Mouse (Mus musculus) embryonic facial prominence, embryonic 10.5 days (tissue): ENCODE results near the gene Tead2. TPM values are rescaled to one million over a fixed set of nuclear protein-coding genes. Genes with fewer than 3 reads are reported as not detected.

ENCODE experiments used
- DNase-seq: peaks from one replicate; pipeline ENCODE4 v3.0.0-alpha.2; 2017; ENCODE audit warnings: low spot score
- H3K27ac ChIP-seq: fragments of 300-500 bp; sonication (generic); replicated peaks from 2 replicates; pipeline ENCODE4 v1.5.1; 2016; ENCODE audit warnings: mild to moderate bottlenecking
- H3K27me3 ChIP-seq: fragments of 300-500 bp; sonication (generic); replicated peaks from 2 replicates; pipeline ENCODE4 v1.6.1; 2016; ENCODE audit warnings: low read depth, mild to moderate bottlenecking; ENCODE audit not compliant: poor library complexity, severe bottlenecking
- H3K36me3 ChIP-seq: fragments of 300-500 bp; sonication (generic); replicated peaks from 2 replicates; pipeline ENCODE4 v1.6.1; 2016; ENCODE audit warnings: mild to moderate bottlenecking, moderate library complexity
- H3K4me1 ChIP-seq: fragments of 300-500 bp; sonication (generic); 2 replicates; pipeline ENCODE4 v1.6.1; 2016
- H3K4me3 ChIP-seq: fragments of 300-500 bp; sonication (generic); 2 replicates; pipeline ENCODE4 v1.5.1; 2016; ENCODE audit warnings: mild to moderate bottlenecking, moderate library complexity
- H3K9me3 ChIP-seq: fragments of 300-500 bp; sonication (generic); 2 replicates; pipeline ENCODE4 v1.6.1; 2016; ENCODE audit warnings: mild to moderate bottlenecking
- WGBS: fragments of 180-500 bp; shearing (Covaris S2); methylation state at CpG from one replicate; pipeline ENCODE4 v1.1.7; 2016; 5-methylcytosine and 5-hydroxymethylcytosine counted together
- polyA plus RNA-seq: library from polyadenylated mRNA; unstranded; fragments of >200 nt; fragmentation: Nextera tagmentation; extraction: Ambion mirVana; gene quantifications from 2 replicates; pipeline ENCODE4 v1.2.1, GENCODE M21; 2016

Gene Tead2
- polyA plus RNA-seq, 1 experiment from 2014 or later = 394 TPM

DNA sequence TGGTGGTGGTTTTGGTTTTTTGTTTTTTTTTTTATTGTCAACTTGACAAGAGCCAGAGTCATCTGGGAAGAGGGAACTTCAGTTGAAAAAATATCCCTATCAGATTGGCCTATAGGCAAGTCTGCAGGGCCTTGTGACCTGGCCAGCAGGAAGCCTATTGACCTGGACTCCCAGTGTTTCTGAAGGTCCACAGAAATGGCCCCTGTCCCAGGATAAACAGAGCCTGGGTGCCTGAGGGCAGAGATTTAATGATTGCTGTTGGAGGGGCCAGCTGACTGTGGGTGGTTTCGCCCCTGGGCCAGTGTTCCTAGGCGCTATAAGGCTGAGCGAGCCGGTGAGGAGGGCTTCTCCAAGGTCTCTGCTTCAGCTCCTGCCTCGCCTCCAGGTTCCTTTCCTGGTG lies 1.8 kb upstream of the Tead2 start:
- Histone ChIP-seq H3K36me3 (peaks cover 20% of the 10 kb centered on the region), H3K27me3 (peaks cover 53% of the 10 kb centered on the region), H3K27ac (no peak overlapping the region), H3K9me3 (no peaks in the 10 kb centered on the region), H3K4me1 (peaks cover 48% of the 10 kb centered on the region), H3K4me3 (peak overlapping the region; percentile 5; the same call in 1 of the 2 replicates)
- DNase-seq = no peak
- 43% methylated on average over 5 of the region's 5 CpGs for WGBS

DNA sequence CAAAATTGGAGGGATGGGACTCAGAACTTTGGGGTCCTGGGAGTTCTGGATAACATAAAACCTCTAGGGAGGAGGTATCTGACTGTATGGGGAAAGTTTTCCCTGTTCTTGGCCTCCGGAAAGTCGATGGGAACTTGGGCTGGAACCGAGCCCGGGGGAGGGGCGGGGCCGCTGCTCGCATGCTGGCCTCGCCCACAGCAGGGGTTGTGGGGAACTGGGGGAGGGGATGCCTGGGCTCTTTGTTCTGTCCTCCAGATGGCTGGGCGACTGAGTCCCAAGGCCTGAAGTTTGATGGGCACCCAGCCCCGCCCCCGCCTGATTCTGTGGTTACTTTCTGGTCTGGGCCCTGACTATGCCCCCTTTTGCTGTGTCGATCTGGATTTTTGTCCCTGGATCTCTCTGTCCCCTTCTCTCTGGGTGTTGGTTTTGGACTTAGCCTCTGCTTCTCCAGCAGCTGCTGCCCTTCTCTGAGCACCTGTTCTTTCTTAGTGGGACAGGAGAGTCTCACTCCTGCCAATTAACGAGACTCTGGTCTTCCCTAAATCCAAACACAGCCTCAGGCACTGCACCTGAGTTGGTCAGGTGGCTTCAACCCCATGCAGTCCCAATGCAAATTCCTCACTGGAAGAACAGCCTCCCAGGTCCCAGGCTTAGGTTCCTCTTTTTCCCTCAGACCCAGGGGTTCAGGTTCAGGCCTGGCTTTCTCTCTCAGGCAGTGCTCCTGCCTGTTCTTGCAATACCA lies 1.1 kb downstream of the Tead2 start:
- Histone ChIP-seq H3K27ac (peak overlapping the region; percentile 99), H3K4me1 (peaks cover 59% of the 10 kb centered on the region), H3K27me3 (peaks cover 24% of the 10 kb centered on the region), H3K36me3 (peaks cover 49% of the 10 kb centered on the region), H3K9me3 (no peaks in the 10 kb centered on the region), H3K4me3 (peak overlapping the region; percentile 84)
- peak; percentile 96 for DNase-seq
- WGBS = under 1% methylated on average over 13 of the region's 13 CpGs

GRCm38 (mm10) chr7:45221680-45222079 lies 6.1 kb downstream of the Tead2 start:
- no peaks in the 10 kb centered on the region for H3K9me3 ChIP-seq
- H3K27me3 ChIP-seq = no peaks in the 10 kb centered on the region
- H3K27ac ChIP-seq = no peak overlapping the region
- no peak overlapping the region for H3K4me3 ChIP-seq
- H3K36me3 ChIP-seq = peaks cover 99% of the 10 kb centered on the region
- no peak for DNase-seq
- 89% methylated on average over 2 of the region's 2 CpGs for WGBS
- peaks cover 36% of the 10 kb centered on the region for H3K4me1 ChIP-seq

DNA sequence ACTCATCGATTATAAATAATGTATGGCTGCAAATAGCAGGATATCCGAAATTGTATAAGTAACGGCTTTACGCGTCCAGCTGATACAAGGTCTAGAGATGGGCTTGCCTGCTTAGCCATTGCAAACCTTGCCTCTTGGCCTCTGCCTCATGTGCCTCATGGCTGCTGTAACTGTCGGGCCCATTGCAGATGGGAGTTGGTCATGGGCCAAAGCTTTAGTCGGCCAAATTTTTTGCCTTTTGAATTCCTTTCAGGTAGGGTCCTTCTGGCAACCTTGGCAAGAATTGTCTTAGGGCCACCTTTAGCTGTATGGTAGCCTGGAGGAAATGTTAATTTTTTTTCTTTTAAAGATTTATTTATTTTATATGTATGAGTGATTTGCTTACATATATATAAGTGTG lies 9.3 kb downstream of the Tead2 start:
- WGBS = 95% methylated on average over 7 of the region's 7 CpGs
- Histone ChIP-seq H3K36me3 (peaks cover 100% of the 10 kb centered on the region), H3K4me3 (no peak overlapping the region), H3K4me1 (0 out of 2 replicates have a peak, but pooled peaks cover 6% of the 10 kb centered on the region), H3K27me3 (no peaks in the 10 kb centered on the region), H3K27ac (no peak overlapping the region), H3K9me3 (no peaks in the 10 kb centered on the region)
- DNase-seq = no peak

- Histone ChIP-seq H3K9me3 (no peaks in the 10 kb centered on the region), H3K27ac (no peak overlapping the region), H3K4me1 (no peaks in the 10 kb centered on the region), H3K27me3 (no peaks in the 10 kb centered on the region), H3K4me3 (no peak overlapping the region), H3K36me3 (peaks cover 100% of the 10 kb centered on the region)
- DNase-seq = no peak
- WGBS = 97% methylated on average over 5 of the region's 5 CpGs
Observed at GRCm38 (mm10) chr7:45226421-45226820, 10.9 kb downstream of the Tead2 start.

DNA sequence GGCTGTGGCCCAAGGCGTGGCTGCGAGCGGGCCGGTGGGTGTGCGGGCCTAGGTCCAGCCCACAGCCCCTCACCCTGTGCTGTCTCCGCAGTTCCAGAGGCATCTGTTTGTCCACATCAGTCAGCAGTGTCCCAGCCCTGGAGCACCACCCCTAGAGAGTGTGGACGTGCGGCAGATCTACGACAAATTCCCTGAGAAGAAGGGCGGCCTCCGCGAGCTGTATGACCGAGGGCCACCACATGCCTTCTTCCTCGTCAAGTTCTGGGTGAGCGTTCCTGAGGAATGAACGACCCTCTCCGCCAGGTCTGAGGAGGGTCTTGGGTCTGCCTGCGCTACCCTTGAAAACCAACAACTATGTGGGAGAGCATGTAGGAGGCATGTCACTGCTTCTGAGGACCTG lies 13.0 kb downstream of the Tead2 start:
- Histone ChIP-seq H3K4me1 (peaks cover 17% of the 10 kb centered on the region), H3K9me3 (no peaks in the 10 kb centered on the region), H3K36me3 (peaks cover 100% of the 10 kb centered on the region), H3K27me3 (0 out of 2 replicates have a peak, but pooled peaks cover 8% of the 10 kb centered on the region), H3K27ac (no peak overlapping the region), H3K4me3 (no peak overlapping the region)
- no peak for DNase-seq
- 97% methylated on average over 18 of the region's 18 CpGs for WGBS

DNA sequence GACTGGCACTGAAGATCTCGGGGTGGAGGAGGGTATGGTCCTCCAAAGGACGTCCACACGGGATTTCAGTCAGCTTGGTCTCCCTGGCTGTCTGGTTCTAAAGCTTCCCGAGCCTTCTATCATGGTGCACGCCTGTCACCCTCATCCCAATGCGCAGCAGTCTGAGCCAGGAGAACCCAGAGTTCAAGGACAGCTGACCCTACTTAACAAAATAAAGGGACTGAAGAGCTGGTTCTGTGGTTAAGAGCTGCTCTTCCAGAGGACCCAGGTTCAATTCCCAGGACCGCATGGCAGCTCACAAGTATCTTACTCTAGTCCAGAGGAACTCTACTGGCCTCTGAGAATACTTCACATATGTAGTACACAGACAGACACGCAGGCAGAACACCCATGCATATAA lies 13.5 kb downstream of the Tead2 start:
- Histone ChIP-seq H3K4me3 (no peak overlapping the region), H3K27me3 (0 out of 2 replicates have a peak, but pooled peaks cover 8% of the 10 kb centered on the region), H3K9me3 (no peaks in the 10 kb centered on the region), H3K27ac (no peak overlapping the region), H3K4me1 (peaks cover 22% of the 10 kb centered on the region), H3K36me3 (peaks cover 100% of the 10 kb centered on the region)
- no peak for DNase-seq
- WGBS = 93% methylated on average over 8 of the region's 8 CpGs

DNA sequence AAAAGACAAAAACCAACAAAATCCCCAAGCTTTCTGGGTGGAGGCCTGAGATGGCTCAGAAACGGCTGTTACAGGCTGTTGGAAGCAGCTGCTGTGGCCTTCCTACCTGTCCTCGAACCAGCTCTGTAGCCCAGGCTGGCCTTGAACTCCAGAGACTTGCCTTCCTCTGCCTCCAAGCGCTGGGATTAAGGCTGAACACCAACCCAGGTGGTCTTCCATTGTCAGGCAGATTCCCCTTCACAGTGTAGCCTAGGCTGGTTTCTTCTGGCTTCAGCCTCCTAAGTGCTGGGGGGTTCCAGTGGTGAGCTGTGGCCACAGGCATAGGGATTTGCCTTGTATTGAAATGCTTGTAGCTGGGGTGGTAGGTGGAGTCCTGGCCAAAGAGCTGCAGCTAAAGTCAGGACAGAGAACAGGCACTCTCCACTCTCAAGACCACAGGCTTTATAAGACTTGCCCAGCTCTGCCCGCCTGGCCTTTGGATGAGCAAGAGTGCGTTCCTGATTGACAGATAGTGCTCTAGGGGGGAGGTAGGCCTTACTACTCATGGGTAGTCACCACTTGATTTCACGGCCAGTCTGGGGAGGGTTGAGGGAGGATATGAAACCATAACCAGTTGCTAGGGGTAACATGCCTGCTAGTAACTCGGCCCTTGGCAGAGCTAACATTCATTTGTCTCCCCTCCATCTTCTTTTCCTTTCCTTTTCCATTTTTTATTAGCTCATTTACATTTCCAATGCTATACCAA lies 14.1 kb downstream of the Tead2 start:
- H3K4me1 ChIP-seq = peaks cover 28% of the 10 kb centered on the region
- no peaks in the 10 kb centered on the region for H3K9me3 ChIP-seq
- DNase-seq = no peak
- H3K36me3 ChIP-seq = peaks cover 96% of the 10 kb centered on the region
- H3K27me3 ChIP-seq = 0 out of 2 replicates have a peak, but pooled peaks cover 8% of the 10 kb centered on the region
- H3K4me3 ChIP-seq = no peak overlapping the region
- 90% methylated on average over 7 of the region's 7 CpGs for WGBS
- no peak overlapping the region for H3K27ac ChIP-seq

- Histone ChIP-seq H3K36me3 (peaks cover 81% of the 10 kb centered on the region), H3K27me3 (peaks cover 16% of the 10 kb centered on the region), H3K27ac (no peak overlapping the region), H3K9me3 (no peaks in the 10 kb centered on the region), H3K4me1 (peaks cover 43% of the 10 kb centered on the region), H3K4me3 (no peak overlapping the region)
- DNase-seq = no peak
- WGBS = 91% methylated on average over 12 of the region's 12 CpGs
Observed at GRCm38 (mm10) chr7:45231192-45231591, 15.6 kb downstream of the Tead2 start.

- no peak overlapping the region for H3K27ac ChIP-seq
- peaks cover 48% of the 10 kb centered on the region for H3K4me1 ChIP-seq
- 89% methylated on average over 11 of the region's 11 CpGs for WGBS
- H3K4me3 ChIP-seq = no peak overlapping the region
- peaks cover 73% of the 10 kb centered on the region for H3K36me3 ChIP-seq
- DNase-seq = no peak
- peaks cover 23% of the 10 kb centered on the region for H3K27me3 ChIP-seq
- no peaks in the 10 kb centered on the region for H3K9me3 ChIP-seq
Observed at GRCm38 (mm10) chr7:45231941-45232340, 16.4 kb downstream of the Tead2 start.

GRCm38 (mm10) chr7:45232716-45233465 lies 17.3 kb downstream of the Tead2 start:
- no peaks in the 10 kb centered on the region for H3K9me3 ChIP-seq
- H3K36me3 ChIP-seq = peaks cover 64% of the 10 kb centered on the region
- 72% methylated on average over 13 of the region's 13 CpGs for WGBS
- peak; percentile 11 for DNase-seq
- H3K4me1 ChIP-seq = peaks cover 51% of the 10 kb centered on the region
- H3K4me3 ChIP-seq = no peak overlapping the region
- no peak overlapping the region for H3K27ac ChIP-seq
- H3K27me3 ChIP-seq = peaks cover 33% of the 10 kb centered on the region

DNA sequence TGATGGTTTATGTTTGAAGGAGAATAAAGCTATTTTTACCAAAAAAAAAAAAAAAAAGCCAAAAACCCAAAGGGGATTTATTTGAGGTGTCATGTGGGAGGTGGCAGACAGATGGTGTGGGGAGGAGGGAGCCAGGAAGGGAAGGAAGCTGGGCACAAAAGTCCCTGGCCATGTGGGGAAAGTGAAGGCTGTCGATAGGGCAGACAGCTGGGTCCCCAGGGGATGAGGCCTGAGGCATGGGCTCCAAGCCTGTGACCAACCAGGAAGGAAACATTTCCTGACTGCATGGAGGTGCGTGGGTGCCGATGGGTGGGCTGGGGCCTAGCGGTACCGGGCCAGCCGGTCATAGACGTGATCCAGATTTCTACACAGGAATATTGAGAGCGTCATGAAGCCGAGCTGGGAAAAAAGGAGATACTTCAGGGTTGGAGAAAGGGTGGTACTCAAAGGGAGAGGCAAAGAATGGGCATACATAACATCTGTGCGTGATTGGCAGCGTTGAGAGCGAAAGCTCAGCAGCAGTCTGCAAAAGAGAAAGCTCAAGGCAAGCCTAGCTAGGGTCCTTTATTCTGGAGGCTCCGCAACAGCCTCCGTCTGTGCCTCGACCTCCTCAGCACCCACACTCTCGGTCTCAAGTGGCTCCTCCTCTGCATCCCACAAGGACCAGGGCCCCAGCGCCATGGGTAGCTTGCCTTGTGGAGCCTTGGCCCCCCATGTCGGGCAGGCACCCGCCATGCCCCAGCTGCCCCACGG lies 18.2 kb downstream of the Tead2 start:
- DNase-seq = peak; percentile 34
- H3K9me3 ChIP-seq = no peaks in the 10 kb centered on the region
- peak overlapping the region; percentile 7; the same call in 1 of the 2 replicates for H3K27ac ChIP-seq
- H3K36me3 ChIP-seq = peaks cover 55% of the 10 kb centered on the region
- WGBS = 32% methylated on average over 20 of the region's 20 CpGs
- peaks cover 51% of the 10 kb centered on the region for H3K4me1 ChIP-seq
- H3K27me3 ChIP-seq = peaks cover 42% of the 10 kb centered on the region
- peak overlapping the region; percentile 47 for H3K4me3 ChIP-seq
